Mouse (Mus musculus) ovary, adult 18-20 months (tissue): ENCODE data around the gene Rcan1.
A peak's percentile ranks its signal among the peaks of the same experiment; 100 is the strongest.

Experiments
- DNase-seq: peaks from one replicate; pipeline ENCODE4 v3.0.0; 2022; ENCODE audit warnings: low spot score, mixed read lengths

Gene Rcan1

GRCm38 (mm10) chr16:92399490-92400458, 70.9 kb downstream of the Rcan1 start:
- peak; percentile 83 for DNase-seq

- DNase-seq, result no peak
These were observed 72.0 kb downstream of the Rcan1 start for GRCm38 (mm10) chr16:92398574-92399118.

- no peak for DNase-seq
These were observed 72.7 kb downstream of the Rcan1 start for GRCm38 (mm10) chr16:92397745-92398573.

GRCm38 (mm10) chr16:92393732-92394131, 76.9 kb downstream of the Rcan1 start:
- DNase-seq, result no peak

GRCm38 (mm10) chr16:92387692-92388091, 83.0 kb downstream of the Rcan1 start:
- DNase-seq, result no peak

GRCm38 (mm10) chr16:92385062-92385461, 85.6 kb downstream of the Rcan1 start:
- no peak for DNase-seq

GRCm38 (mm10) chr16:92383412-92383811, 87.3 kb downstream of the Rcan1 start:
- no peak for DNase-seq

- no peak for DNase-seq
These were observed 88.2 kb downstream of the Rcan1 start for GRCm38 (mm10) chr16:92382508-92382907.

- DNase-seq, result no peak
These were observed 89.6 kb downstream of the Rcan1 start for GRCm38 (mm10) chr16:92381092-92381491.

GRCm38 (mm10) chr16:92376976-92377375, 93.7 kb downstream of the Rcan1 start:
- DNase-seq, result no peak

- DNase-seq, result no peak
These were observed 99.0 kb downstream of the Rcan1 start for GRCm38 (mm10) chr16:92371623-92372022.

GRCm38 (mm10) chr16:92369260-92369659, 101.4 kb downstream of the Rcan1 start:
- no peak for DNase-seq

GRCm38 (mm10) chr16:92365477-92365876, 105.2 kb downstream of the Rcan1 start:
- no peak for DNase-seq

GRCm38 (mm10) chr16:92360711-92361110, 110.0 kb downstream of the Rcan1 start:
- no peak for DNase-seq

- no peak for DNase-seq
These were observed 111.4 kb downstream of the Rcan1 start, which contains the start of gene Kcne1 for GRCm38 (mm10) chr16:92359229-92359628. Gene Kcne1 (minus strand): TSS chr16:92359468.

- DNase-seq, result no peak
These were observed 111.9 kb downstream of the Rcan1 start for GRCm38 (mm10) chr16:92358734-92359133.

- no peak for DNase-seq
These were observed 113.1 kb downstream of the Rcan1 start for GRCm38 (mm10) chr16:92357566-92357965.

- no peak for DNase-seq
These were observed 113.6 kb downstream of the Rcan1 start for GRCm38 (mm10) chr16:92357023-92357422.

- DNase-seq, result no peak
These were observed 114.7 kb downstream of the Rcan1 start for GRCm38 (mm10) chr16:92355982-92356381.

GRCm38 (mm10) chr16:92355366-92355765, 115.3 kb downstream of the Rcan1 start:
- DNase-seq, result no peak

GRCm38 (mm10) chr16:92353897-92354296, 116.8 kb downstream of the Rcan1 start:
- no peak for DNase-seq

- DNase-seq, result no peak
These were observed 117.4 kb downstream of the Rcan1 start for GRCm38 (mm10) chr16:92353295-92353694.
